Mouse (Mus musculus): ENCODE results near the gene Timp4.

DNA sequence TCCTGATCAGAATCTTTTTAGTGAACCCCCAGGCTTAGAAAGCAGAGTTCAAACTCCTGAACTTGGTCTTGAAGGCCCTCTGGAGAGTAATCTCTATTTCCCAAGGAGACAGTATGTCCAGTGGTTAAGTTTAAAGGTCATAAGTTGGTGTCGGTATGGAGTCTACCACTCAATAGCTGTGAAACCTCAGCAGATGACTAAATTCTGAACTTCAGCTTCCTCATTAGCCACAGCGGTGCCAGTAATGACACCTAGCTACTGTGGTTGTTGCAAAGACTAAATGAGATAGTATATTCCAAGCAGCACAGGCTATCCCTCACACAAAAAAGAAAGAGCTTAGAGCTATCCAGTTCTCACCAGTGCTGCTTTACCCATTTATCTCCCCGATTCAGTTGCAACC is 36.2 kb upstream of the Timp4 start:
- TF ChIP-seq POLR2A (IDR thresholded peaks at IDR 0.05; ENCODE audit: control insufficient read depth, extremely low read depth, insufficient read depth, low read length, poor library complexity) (no peak), CTCF (IDR thresholded peaks at IDR 0.05; ENCODE audit: borderline replicate concordance, control insufficient read depth, extremely low read depth, insufficient read depth, low read length, poor library complexity) (no peak)
